Mouse (Mus musculus) layer of hippocampus, adult 9-10 months (tissue): ENCODE results near the gene Bend4.

ENCODE experiments used
- DNase-seq: peaks from one replicate; pipeline ENCODE4 v3.0.0; 2022; ENCODE audit warnings: low spot score

Bend4 gene

DNA sequence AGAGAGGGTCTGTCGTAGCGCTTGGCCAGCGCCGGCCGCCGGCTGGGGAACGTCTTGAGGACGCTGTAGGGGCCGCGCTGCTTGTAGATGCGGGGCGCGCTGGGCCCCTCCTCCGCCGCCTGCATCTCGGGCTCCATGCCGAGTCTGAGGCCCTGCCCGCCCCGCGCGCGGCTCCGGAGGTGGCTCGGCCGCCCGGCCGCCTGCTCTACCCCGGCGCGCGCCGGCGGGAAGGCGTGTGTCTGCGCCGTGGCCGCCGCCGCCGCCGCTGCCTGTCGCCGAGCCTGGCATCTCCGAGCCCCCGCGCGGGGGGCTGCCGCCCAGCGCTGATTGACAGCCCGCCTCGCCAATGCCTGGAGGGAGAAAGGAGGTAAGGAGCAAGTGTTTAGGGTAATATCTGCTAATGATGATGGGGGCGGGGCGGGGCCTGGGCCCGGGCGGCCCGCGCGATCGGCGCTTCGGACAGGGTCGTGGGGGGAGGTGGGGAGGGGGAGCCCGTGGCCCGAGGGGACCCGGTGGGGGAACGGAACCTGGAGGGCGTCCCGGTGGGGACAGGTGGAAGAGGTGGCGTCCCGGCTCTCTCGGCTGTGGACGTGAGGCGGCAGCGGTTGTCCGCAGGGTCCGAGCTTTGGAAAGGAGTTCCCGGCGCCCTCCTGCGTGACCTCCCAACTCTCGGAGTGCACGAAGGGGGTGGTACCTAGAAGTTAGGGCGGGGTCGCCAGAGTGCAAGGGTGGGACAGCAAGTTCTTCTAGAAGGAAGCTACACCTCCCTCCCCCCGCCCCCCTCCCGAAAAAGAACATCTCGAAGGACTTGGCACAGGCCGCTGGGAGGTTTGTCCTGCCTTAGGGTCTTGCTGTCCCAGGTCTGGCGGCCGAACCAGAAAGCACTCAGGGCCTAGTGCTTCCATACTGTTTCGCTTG, at the start of gene Bend4:
TSS of gene Bend4 (minus strand) at position 868 of the 918 bp plus-strand sequence.
- DNase-seq: no peak

DNA sequence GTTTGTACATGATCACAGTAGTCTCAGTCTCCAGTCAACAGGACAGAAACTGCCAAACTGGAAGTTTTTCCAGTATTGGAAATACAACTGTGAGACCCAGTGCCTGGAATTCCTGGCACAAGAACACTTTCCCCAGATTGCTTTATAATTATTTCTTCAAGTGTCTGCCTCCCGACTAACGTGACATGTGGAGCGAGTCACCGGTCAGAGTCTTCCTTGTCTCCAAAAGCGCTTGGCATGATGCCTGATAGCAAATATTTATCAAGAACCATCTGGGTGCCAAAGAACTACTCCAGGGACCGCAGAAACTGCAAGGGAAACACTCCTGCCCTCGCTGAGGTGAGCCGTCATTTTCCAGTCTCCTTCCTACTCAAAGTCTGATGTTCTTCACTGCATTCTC, 45.6 kb upstream of the Bend4 start:
- DNase-seq: no peak

DNA sequence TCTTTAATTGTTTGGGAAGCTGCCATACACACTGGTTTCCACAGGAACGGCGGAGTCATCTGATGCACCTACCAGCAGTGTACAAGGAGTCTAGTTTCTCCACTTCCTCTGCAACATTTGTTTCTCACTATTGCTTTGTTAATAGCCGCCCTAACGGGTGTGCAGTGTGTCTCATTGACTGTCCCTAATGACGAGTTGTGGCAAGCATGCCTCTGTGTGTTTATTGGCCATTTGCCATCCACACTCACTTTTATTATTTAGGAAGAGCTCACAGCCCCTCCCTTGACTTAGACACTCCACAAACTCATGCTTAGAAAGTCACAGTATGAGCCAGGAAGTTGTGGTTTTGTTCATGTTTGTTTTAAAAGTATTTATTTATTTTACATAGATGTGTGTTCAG, 45.0 kb upstream of the Bend4 start:
- no peak for DNase-seq

DNA sequence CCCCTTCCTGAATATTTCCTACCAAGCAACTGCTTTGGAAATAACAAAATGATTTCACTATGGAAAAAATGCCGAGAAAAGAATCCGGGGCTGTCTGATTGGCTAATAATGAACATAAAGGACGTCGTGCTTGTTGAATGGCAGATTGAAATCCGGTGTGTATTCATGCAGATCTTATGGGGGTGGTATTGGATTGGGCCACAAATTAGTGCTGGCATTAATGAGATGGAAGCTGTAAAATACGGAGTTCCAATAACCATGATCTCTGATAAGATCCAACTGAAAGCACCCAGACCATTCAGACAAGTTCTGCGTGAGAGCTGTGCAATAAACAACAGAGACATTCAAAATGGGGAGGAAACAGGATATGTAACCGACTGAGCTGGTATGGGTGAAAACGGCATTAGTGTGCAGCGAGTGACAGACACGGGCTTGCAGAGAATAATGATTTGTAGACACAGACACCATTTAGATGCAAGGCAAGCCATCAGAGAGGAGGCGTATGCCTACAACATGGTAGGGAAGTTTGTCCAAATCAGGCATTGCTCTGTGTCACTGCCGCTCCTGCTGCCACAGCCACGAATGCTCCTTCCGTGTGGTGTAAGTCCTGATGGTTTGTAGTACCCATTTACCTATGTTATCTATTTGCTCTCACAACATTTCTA, 38.9 kb upstream of the Bend4 start:
- DNase-seq: no peak

DNA sequence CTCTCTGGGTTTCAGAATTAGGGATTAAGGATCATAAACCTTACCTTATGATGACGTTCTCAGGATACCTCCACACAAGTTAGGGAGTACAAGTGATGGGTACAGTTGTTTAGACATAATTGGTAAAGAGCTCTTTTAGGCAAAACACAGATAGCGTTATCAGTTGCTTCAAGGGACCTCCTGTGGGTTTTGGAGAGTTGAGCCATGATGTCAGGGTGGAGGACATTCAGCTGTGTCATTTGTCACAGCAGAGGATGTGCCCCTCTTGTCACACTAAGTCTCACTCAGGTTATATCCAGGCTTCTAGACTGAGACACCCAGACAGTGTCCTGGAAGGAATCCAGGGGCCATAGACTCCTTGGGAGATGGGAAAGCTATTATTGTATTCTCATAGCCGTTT, 36.8 kb upstream of the Bend4 start:
- no peak for DNase-seq

DNA sequence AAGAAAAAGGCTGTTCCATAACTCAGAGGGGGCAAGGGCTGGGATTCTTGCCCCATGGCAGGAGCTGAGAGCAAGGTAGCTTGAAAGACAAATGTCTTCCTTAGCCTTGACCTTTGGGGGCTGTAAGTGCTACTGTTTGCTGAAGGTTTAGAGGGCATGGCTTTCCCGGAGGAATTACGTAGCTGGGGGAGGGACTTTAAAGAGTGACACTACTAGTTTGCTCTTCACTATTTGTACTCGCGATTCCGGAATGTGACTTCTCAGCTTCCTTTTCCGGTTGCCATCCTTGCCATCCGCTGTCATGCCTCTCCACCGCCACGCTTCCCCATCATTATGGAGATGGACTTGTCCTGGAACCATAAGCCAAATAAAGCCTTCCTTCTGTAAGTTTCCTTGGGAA, 35.5 kb upstream of the Bend4 start:
- DNase-seq: no peak

DNA sequence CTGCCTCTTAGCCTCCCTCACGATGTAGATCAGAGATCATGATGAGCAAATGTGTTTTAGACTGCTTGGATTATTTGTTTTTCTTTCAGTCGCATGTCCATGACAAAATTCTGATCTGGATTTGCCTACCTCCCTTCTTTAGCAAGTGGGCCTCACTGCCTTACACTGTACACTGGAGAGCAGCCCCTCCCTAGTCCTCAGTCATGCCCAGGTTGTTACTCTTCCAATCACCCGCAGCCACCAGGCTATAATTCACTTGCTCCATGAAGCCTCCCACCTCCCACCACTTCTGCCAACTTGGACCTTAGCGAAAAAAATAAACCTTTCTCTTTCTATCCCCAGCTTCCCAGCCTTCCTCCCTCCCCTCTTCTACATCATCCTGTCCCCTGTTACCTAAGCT, 34.2 kb upstream of the Bend4 start:
- no peak for DNase-seq

DNA sequence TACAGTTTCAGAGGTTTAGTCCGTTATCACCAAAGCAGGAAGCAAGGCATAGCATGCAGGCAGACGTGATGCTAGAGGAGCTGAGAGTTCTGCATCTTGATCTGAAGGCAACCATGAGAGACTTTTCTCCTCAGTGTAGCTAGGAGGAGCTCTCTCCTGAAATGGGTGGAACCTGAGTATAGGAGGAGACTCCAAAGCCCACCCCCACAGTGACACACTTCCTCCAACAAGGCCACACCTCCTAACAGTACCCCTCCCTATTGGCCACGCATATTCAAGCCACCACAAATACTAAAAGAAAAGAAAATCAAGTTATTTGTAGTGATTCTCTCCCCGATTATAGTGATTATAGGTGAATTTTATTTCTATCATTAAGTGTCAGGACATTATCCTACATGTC, 28.7 kb upstream of the Bend4 start:
- no peak for DNase-seq

DNA sequence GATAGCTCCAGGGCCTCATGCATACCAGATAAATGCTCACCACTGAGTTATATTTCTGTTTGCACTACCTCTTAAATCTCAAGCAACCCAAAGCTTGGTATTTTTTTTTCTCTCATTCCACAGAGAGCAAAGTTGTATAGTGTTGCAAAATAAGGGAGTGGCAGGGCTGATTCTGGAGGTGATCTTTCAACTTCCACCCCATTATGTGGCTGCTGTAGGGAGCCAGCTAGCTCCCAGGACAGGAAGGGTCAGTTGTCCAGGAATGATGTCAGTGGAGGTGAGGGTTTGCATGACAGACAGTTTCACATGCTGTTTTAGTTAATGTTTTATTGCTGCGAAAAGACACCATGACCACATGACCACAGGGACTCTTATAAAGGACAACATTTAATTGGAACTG, 26.2 kb upstream of the Bend4 start:
- no peak for DNase-seq

DNA sequence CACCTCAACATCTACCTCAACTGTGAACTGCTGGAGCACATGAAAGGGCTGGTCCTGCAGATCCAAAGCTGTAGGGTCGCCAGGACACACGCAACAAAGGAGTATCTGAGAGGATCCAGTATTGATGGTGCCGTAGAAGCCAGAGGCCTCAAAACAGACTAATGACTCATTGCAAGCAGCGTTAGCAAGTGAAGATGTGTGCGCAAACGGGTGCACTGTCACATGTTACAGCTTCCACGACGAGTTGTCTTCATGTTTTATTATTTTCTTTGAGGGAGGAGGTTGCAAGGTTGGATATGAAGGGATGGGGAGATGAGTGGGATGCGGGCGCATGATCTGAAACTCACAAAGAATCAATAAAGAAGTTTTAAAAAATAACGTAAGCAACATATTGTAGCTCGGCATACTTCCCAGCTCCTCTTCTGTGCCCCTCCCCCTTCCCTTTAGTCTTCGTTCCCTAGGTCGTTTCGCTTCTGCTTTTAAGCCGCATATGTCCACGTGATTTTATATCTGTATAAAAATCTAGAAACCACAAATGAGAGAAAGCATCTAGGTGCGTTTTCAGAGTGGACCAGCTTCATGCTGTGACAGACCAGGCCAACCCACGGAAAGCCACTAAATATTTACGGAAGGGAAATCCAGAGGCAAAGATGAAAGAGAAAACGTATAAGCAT, 22.0 kb upstream of the Bend4 start:
- no peak for DNase-seq

DNA sequence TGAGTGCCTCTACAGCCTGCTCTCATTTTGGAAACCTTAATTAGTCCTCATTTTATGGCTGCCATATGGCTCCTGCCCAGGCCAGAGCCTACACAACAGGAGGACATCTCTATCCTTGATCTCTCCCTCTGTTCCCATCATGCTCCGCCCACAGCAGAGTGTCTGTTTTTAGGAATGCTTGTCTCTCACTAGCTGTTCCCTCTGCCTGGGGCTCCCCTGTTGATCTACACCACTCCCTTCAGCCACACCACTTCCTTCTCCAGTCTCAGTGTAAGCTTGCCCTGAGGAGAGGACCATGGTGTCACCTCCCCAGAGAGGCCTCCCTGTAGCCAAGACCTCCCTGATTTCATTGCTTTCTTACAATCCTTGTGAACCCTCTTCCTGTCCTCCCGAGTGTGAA, 18.4 kb upstream of the Bend4 start:
- no peak for DNase-seq

DNA sequence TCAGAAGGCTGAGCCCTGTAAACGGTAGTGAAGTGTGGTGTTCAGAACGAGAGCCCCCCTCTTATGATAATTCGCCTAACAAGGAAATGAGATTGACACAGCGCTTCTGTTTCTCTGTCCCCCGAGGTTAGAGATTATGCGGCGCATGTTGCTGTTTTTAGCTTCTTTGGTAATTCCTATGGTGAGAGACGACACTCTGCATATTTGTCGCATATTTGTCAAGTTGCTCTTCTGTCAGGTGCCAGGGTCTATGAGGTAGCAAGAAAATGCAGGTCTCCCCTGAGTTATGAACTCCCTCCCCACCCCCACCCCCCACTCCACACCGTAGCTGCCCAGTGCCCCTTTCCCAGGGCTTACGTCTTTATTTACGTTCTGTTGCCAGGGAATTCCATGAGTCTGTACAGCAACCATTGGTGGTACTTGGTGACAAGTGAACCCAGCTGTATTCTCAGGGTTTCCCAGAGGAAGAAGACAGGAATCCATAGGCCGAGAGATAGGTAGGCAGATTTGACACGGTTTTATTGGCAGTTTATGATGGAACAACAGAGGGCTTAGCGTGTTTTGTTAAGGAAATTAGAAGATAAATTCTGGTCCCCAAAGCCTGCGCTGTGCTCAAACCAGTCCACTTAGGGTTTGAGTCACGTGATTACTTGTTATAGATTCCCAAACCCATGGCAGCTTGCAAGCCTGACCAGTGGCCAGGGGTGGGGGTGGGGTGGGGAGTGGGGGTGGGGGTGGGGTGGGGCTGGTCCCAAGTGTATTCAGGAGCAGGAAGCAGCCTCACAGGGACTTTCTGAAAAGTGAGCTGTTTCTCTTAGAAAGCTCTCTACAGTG, 16.3 kb upstream of the Bend4 start:
- no peak for DNase-seq

DNA sequence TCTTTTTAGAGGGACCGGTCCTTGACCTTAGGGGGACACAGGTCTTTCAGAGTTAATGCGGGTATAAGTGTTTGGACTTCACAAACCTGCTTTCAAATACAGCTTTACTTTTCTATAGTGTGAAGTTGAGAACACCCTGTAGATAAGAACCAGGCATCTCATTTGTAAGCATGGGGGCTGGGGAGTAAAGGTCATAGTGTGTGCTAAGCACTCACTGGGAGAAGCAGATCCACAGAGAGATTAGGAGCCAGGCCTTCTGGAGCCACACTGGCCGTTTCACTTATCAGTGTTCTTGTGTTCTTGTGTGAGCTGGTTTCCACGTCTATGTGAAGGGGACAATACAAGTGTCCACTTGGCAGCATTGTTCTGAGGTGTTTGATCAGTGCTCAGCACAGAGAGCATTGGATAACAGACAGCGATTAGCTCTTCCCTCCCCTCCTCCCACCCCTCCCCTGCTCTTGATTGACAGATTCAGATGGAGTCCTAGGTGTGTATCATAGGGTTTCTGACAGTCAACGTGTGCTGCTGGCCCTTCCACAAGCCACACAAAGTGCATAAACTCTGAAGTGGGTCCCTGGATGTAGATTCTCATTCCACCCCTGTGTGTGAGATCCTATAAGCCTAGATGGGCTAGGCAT, 14.8 kb upstream of the Bend4 start:
- no peak for DNase-seq

DNA sequence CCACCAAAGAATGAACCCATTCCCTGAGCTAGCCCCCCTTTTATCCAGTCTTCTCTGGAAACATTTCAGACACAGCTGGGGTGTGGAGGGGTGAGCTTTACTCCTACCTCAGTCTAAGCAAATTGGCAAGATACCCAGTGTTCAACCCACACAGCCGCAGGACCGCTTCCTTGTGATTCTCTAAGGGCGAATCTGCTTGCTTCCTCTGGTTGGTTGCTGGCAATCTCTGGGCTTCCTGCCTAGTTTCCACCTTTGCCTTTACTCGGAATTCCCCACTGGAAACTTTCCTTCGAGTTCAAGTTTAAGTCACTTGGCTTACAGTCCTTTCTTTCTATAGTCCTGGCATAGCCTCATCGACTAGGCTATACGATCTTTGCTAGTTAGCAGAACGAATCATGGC, 12.5 kb upstream of the Bend4 start:
- no peak for DNase-seq

DNA sequence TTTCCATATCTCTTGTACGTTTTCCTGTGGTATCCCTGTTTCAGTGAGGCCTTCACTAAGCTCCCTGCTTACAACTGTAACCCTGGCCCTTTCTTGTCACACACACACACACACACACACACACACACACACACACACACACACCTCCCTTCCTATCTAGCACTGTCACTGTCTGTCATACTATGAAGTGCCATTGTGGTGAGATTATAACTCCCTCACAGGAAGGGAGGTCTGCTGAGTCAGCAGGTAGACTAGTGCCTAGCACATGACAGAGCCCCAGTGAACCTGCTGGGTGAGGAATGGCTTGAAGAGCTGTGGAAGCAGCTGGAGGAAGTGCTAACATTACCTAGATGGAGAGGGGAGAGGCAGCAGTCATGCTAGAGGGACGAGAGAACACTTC, 9.3 kb upstream of the Bend4 start:
- DNase-seq: no peak

DNA sequence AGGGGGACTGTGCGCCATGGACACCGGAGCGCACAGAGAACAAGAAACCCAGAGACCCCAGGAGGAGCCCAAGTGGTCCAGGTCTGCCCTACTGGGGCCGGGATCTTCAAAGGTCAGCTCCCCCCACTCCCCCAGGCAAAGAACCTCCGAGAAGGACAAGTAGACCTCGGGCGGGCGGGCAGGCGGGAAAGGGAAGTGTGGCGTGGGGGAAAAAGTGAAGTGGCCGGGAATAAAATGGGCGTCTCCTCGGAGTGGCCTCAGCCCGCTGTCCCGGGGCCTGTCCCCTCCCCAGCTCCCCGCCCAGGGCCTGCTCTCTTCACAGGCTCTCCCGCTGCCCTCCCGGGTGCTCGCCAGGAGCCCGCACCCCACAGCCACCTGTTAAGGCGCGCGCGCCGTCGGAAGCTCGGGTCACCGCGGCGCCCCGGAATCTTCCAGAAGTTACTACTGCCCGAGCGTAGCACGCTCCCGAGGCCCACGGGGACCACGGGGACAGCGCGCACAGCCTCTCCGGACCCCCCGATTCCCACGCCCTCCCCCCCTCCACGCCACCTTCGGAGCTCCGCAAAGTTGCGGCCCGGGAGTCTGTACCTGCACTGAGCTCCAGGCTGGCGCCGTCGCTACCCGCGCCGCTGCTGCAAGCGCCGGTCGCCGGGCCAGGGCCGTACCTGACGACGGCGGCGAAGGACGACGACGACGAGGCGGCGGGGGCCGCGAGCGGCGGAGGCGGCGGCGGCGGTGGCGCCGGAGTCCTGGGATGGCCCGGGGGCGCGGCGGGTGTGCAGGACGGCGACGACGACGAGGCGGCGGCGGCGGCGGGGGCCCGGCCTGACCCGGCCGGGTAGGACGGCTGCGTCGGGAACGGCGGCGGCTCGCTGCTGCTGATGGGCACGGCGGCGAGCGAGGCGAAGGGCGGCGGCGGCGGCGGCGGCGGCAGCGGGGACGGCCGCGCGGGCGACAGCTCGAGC, 1.4 kb downstream of the Bend4 start:
- no peak for DNase-seq

DNA sequence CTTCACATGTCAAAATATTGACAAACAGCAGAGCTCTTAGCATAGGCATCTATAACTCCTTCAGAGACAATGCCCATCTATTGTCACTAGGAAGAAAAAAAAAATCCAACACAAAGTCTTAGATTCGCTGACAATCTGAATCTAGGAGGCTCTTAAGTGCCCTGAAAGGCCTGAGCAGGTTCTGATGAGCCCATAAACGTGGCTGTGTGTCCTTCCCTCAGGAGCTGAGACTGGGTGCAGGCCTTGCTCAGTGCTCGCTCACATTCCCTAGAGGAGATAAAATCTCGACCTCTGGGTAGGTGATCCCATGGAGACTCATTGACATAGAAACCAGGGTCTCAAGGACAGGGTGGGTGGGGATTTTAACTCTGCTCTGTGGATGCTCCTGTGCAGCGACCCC, 2.1 kb downstream of the Bend4 start:
- no peak for DNase-seq

DNA sequence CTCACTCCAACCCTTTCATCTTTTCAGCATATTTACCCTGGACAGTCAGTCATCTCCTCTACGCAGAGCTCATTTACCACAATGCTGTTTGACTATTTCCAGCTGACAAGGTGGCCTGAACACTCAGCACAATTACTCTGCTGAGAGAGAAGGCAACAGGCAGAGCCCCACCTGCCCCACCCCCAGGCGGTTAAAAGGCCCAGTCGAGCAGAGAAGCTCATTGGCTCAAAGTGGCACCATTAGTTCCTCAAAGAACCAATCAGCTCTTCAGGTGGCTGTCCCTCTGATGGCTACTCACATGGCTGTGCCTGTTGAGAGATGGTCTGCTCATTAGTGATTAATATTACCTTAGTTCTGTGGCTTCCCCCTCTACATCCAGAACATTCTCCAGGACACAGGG, 3.5 kb downstream of the Bend4 start:
- DNase-seq: no peak

DNA sequence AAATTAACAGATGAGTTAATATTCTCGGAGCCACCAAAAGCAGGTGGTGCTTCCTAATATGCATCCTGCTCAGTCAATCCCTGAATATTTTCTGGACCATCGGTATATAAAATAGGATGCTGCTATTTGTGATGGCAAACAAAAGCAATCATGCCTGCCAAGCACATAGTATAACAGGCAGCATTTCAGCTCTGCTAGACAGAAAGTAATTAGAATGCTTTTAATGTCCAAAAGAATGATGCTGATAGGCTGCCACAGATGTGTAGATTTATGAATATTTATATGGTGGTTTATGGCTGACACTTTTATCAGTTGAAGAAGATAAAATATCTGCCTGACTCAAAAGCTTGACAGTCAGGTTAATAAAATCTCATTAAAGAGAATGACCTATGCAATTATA, 4.1 kb downstream of the Bend4 start:
- no peak for DNase-seq

DNA sequence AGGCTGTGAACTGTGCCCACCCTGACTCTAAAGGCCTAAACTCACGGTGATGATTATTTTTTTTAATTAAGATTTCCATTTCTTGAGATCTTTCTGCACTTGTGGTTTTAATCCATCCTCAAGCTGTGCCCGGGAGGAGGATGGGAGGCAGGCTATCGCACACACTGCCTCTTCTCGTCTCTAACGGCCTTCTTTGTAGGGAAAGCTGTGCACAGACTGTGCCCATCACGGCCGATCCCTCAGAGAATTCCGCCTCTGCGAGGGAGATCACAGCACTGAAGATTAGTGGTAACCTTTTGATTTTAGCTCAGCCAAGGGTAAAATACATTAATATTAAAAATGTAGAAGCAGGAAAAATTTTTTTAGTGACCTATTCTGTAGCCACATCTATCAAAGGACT, 4.8 kb downstream of the Bend4 start:
- DNase-seq: no peak

DNA sequence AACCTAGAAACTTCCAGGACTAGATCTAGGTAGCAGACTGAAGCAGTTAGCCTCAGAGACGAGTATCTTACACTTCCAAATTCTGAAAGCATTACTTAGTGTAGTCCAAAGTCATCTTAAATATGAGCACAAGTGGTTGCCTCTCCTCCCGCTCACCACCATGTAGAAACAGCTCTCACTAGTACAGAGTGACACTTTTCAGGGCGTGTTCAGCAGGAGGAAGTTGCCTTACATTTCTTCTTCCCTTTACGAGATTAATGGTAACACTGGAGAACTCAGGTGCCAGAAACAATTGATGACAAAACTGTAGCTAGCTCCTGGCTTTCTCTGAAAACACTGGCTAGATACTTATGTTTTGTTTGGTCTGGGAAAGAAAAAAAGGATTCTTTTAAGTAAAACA, 8.7 kb downstream of the Bend4 start:
- no peak for DNase-seq
